In the genomic region with DNA sequence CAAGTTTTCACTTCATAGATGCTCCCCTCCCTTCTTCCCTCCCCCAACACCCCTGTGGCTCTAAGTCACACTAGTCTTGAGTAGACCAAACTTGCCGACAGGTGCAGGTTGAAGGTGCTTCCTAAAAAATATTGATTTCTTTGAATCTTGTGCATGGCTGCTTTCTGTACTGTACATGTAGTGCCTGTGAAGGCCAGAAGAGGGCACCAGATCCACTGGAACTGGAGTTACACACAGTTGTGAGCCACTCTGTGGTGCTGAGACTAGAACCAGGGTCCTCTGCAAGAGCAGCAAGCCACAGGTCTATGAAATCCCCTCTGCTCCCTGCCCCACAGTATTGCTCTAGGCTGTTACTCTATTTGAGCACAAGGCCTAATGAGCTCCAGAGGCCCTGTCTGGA, we compare ENCODE assay signal across 21 mouse cellular contexts.
DNase-seq lines count a peak whose midpoint lies in the region; ATAC-seq and TF ChIP-seq lines count a peak whose summit lies in the region.
"Had no signal": no experiment of that assay in that cellular context is flagged by ENCODE, and none has a peak within 500 bp of the region (broad histone marks: within the 10 kb centered on the region; RNA-seq: fewer than 3 reads in every experiment).

No protein-coding gene starts in this region.

- peak; percentile 12; the same call in 1 of the 2 replicates for TF ChIP-seq CTCF in forebrain, postnatal 0 days (IDR thresholded peaks at IDR 0.05; ENCODE audit: low read depth)
- TF ChIP-seq CTCF in liver, adult 2 months (IDR thresholded peaks at IDR 0.05; ENCODE audit: low read depth, low read length) = peak; percentile 17; the same call in 1 of the 2 replicates

- no peak overlapping the region for H3K4me2 ChIP-seq in forebrain, postnatal 0 days (ENCODE audit: low read depth)
- H3K4me2 ChIP-seq in forebrain, embryonic 14.5 days (ENCODE audit: low read length) = no peak overlapping the region
- no peak overlapping the region for H3K4me2 ChIP-seq in liver, embryonic 12.5 days
- H3K4me2 ChIP-seq: heart, embryonic 13.5 days; liver, embryonic 13.5 days had no signal

- no peaks in the 10 kb centered on the region for H3K9me3 ChIP-seq in forebrain, postnatal 0 days (ENCODE audit: low read length)
- peaks cover 5% of the 10 kb centered on the region; the same call in 1 of the 2 replicates for H3K9me3 ChIP-seq in forebrain, embryonic 14.5 days (replicated peaks; ENCODE audit: control insufficient read depth, low read length)
- no peaks in the 10 kb centered on the region for H3K9me3 ChIP-seq in liver, embryonic 12.5 days (replicated peaks)

- H3K36me3 ChIP-seq in forebrain, postnatal 0 days (ENCODE audit: insufficient read depth) = no peaks in the 10 kb centered on the region
- no peaks in the 10 kb centered on the region for H3K36me3 ChIP-seq in forebrain, embryonic 14.5 days (ENCODE audit: control insufficient read depth, insufficient read depth, low read length)
- H3K36me3 ChIP-seq in liver, adult 2 months (ENCODE audit: control insufficient read depth, insufficient read depth, low read length) = no peaks in the 10 kb centered on the region
- no peaks in the 10 kb centered on the region for H3K36me3 ChIP-seq in liver, embryonic 12.5 days
- H3K36me3 ChIP-seq: heart, embryonic 13.5 days; liver, embryonic 13.5 days had no signal

- H3K4me3 ChIP-seq in forebrain, postnatal 0 days (ENCODE audit: low read depth, low read length) = no peak overlapping the region
- H3K4me3 ChIP-seq in forebrain, embryonic 14.5 days (ENCODE audit: low read depth, low read length) = no peak overlapping the region
- H3K4me3 ChIP-seq in liver, adult 2 months (ENCODE audit: insufficient read depth, low read depth, low read length) = no peak overlapping the region
- H3K4me3 ChIP-seq in liver, embryonic 12.5 days = no peak overlapping the region
- H3K4me3 ChIP-seq: erythroblast, embryonic 14.5 days; heart, embryonic 13.5 days; liver, embryonic 13.5 days had no signal

- no peak for DNase-seq in forebrain, postnatal 0 days
- no peak for DNase-seq in forebrain, embryonic 14.5 days (ENCODE audit: low spot score)
- DNase-seq in liver, adult 2 months (ENCODE audit: extremely low read depth, low read depth, low spot score) = no peak
- peak; percentile 36 for DNase-seq in B cell, adult 2 months
- peak; percentile 37 for DNase-seq in ZHBTc4 (ENCODE audit: low read depth, low spot score)
- DNase-seq in right cerebral cortex, adult 2 months (ENCODE audit: low spot score in 2 of 2) = no peak
- no peak for DNase-seq in urinary bladder, adult 2 months (ENCODE audit: low spot score)
- DNase-seq: adrenal gland, postnatal 36 days; cerebellum, postnatal 14 days; gastrocnemius, postnatal 14 days; heart, postnatal 4 days; liver, embryonic 13.5 days; midbrain, embryonic 14.5 days; right cerebral cortex, adult 18-20 months; thymus, adult 18-20 months had no signal

- no peaks in the 10 kb centered on the region for H3K4me1 ChIP-seq in forebrain, postnatal 0 days (ENCODE audit: insufficient read depth)
- no peaks in the 10 kb centered on the region for H3K4me1 ChIP-seq in forebrain, embryonic 14.5 days (ENCODE audit: control insufficient read depth, insufficient read depth, low read length)
- H3K4me1 ChIP-seq in liver, adult 2 months (ENCODE audit: control insufficient read depth, insufficient read depth, low read length) = no peaks in the 10 kb centered on the region
- no peaks in the 10 kb centered on the region for H3K4me1 ChIP-seq in liver, embryonic 12.5 days
- H3K4me1 ChIP-seq: liver, embryonic 13.5 days had no signal

- 97% methylated on average over 1 of the region's 1 CpGs for WGBS in forebrain, postnatal 0 days
- 97% methylated on average over 1 of the region's 1 CpGs for WGBS in forebrain, embryonic 14.5 days
- 100% methylated on average over 1 of the region's 1 CpGs for WGBS in liver, adult 2 months
- 85% methylated on average over 1 of the region's 1 CpGs for WGBS in liver, embryonic 12.5 days (ENCODE audit: insufficient replicate concordance)

- H3K27me3 ChIP-seq in forebrain, postnatal 0 days (ENCODE audit: insufficient read depth, low read length) = no peaks in the 10 kb centered on the region; the same call in 1 of the 2 replicates
- 0 out of 2 replicates have a peak, but pooled peaks cover 2% of the 10 kb centered on the region for H3K27me3 ChIP-seq in forebrain, embryonic 14.5 days (replicated peaks; ENCODE audit: control insufficient read depth, insufficient read depth, low read length)
- no peaks in the 10 kb centered on the region for H3K27me3 ChIP-seq in liver, adult 2 months (ENCODE audit: control insufficient read depth, insufficient read depth, low read length)
- H3K27me3 ChIP-seq in liver, embryonic 12.5 days (replicated peaks) = peaks cover 14% of the 10 kb centered on the region; the same call in 1 of the 2 replicates
- H3K27me3 ChIP-seq: liver, embryonic 13.5 days had no signal

- no peak overlapping the region for H3K27ac ChIP-seq in forebrain, postnatal 0 days (ENCODE audit: low read depth, low read length)
- H3K27ac ChIP-seq in forebrain, embryonic 14.5 days (ENCODE audit: low read depth, low read length) = no peak overlapping the region
- no peak overlapping the region for H3K27ac ChIP-seq in liver, adult 2 months (replicated peaks; ENCODE audit: insufficient read depth, low read depth, low read length)
- no peak overlapping the region for H3K27ac ChIP-seq in liver, embryonic 12.5 days
- H3K27ac ChIP-seq: heart, embryonic 13.5 days; liver, embryonic 13.5 days had no signal

- no peak for TF ChIP-seq POLR2A in liver, adult 2 months (IDR thresholded peaks at IDR 0.05; ENCODE audit: extremely low read depth, insufficient read depth, low read length)

- H3K79me2 ChIP-seq in liver, adult 2 months (ENCODE audit: control insufficient read depth, insufficient read depth, low read length) = no peaks in the 10 kb centered on the region

- no peak for ATAC-seq in forebrain, postnatal 0 days
- ATAC-seq in forebrain, embryonic 14.5 days = no peak
- ATAC-seq in liver, embryonic 12.5 days = no peak
- ATAC-seq: activated CD4-positive, CD25-positive, alpha-beta regulatory T cell, adult 4 months; forebrain, embryonic 16.5 days; inflammation-experienced regulatory T-cells, adult 6 months had no signal

- no peak overlapping the region for H3K9ac ChIP-seq in forebrain, postnatal 0 days
- H3K9ac ChIP-seq in forebrain, embryonic 14.5 days (ENCODE audit: low read length) = no peak overlapping the region
- H3K9ac ChIP-seq in liver, adult 2 months (ENCODE audit: low read depth, low read length) = no peak overlapping the region
- no peak overlapping the region for H3K9ac ChIP-seq in liver, embryonic 12.5 days
- H3K9ac ChIP-seq: heart, embryonic 13.5 days; liver, embryonic 13.5 days had no signal

Comparison
In these comparisons a context has a peak if more than half of its experiments do, and no peak if none do; other contexts are left out.
1. DNase-seq: peak in B cell, adult 2 months (2 of 2) and ZHBTc4 (single experiment); none in forebrain, postnatal 0 days (single experiment), forebrain, embryonic 14.5 days (single experiment), liver, adult 2 months (single experiment), right cerebral cortex, adult 2 months (0 of 2) and urinary bladder, adult 2 months (single experiment).